Mouse (Mus musculus) brain, embryonic 18.5 days (tissue): ENCODE measurements around the gene Rps6ka5.

ENCODE experiments used
- DNase-seq: peaks from one replicate; pipeline ENCODE4 v3.0.0-alpha.2; 2012; ENCODE audit warnings: low read depth, low spot score

Rps6ka5 gene

DNA sequence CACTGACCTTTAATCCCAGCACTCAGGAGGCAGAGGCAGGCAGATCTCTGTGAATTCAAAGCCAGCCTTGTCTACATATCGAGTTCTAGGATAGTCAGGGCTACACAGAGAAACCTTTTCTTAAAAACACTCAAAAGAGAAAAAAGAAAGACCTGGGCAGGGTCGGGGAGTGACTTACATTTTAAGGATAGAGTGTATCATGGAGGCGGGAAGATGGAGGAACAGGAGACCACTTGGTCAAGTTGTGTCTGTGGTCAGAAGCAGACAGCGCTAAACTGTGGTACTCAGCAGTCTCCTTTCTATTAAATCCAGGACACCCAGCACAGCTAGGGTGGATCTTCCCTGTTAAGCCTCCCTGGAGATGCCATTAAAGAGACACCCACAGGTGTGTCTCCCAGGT lies at the start of gene Rps6ka5:
Rps6ka5 (minus strand) TSS at position 333 of the 400 bp plus-strand sequence.
- no peak for DNase-seq

DNA sequence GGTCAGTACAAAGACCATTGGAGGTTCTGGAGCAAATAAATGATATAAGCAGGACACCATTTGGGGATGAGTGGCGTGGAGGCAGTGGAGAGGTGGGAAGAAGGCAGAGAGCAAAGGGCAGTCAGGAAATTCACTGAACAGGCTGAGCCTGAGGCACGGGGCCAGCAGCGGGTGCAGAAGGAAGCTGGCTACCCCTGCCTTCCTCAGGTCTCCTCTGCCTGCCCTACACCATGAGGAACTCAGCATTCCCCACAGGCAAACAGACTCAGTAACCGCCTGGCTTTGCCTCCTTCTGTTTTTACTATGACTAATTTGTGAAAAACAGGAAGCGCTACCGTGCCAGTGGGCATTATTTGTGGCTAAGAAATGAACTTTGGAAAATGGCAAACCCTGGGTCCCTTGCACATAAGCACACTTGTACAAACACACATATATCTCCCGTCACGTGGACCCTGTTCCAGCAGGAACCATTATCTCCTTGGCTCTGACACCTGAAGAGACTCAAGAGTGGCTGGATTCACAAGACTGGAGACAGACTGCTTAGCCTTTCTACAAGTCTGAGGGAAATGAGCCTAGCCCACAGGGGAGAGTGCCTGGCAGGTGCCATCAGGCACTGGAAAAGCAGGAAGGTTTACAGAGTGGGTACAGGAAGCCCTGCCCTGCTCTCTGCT lies 49.3 kb upstream of the Rps6ka5 start:
- no peak for DNase-seq

DNA sequence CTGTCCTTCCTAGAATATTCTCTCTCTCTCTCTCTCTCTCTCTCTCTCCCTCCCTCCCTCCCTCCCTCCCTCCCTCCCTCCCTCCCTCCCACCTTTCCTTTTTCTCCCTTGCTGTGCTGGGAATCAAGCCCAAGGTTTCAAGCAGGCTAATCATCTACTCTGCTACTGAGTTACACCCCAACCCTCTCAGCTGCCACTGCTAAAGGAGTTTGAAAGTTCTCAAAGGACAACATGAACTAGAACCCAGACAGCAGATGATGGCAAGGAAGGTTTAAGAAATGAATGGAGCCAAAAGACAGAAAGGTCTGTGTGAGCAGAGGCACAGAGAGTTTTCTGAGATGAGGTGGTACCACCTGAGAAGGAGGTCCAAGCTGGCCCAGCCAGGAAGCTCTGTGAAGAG lies 48.5 kb upstream of the Rps6ka5 start:
- no peak for DNase-seq

DNA sequence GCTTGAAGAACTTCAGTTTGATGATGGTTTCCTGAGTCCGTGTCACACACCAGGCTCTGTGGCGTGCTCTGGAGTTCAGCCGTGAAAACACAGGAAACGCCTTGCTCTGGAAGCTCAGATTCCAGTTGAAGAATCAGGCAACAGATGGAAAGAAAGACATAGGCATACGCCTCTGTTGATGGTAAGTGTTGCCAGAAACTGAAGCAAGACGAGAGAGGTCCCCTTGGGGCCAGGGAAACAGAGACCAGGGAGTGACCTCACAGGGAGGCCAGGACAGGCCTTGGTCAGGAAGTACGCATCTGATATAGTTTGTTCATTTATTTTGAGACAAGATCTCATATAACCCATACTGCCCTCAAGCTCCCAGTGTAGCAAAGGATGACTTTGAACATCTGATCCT lies 48.0 kb upstream of the Rps6ka5 start:
- no peak for DNase-seq

DNA sequence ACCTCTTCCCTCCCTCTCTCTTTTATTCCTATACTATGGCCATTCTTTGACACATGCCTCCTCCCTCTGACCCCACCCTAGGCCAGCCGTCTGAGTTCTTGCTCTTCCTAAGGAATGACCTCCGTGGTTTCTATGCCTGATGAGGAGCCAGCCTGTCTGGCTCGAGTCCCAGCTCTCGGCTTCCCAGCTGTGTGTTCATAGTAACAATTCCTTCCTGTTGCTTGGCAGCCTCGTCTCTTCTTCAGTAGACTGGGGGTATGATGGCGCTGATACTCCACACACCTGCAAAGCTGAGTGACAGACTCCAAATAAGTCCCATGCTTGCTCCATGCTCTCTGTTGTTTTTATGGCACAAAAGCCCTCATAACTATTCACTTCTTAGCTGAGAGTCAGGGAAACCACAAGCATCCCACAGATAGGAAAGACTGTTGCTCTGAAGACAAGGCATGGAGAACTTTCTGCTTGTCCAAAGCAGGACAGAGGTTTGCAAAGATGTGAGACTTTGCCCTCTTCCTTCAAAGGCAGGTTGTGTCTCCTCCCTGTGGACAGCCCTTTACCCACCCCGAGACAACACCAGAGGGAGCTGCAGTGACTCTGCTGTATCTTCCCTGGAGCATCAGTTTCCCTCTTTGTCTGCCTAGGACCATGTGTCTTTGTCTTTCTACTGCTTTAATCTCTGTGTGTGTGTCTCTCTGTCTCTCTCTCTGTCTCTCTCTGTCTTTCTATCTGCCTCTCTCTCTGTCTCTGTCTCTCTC lies 45.6 kb upstream of the Rps6ka5 start:
- DNase-seq, result no peak

DNA sequence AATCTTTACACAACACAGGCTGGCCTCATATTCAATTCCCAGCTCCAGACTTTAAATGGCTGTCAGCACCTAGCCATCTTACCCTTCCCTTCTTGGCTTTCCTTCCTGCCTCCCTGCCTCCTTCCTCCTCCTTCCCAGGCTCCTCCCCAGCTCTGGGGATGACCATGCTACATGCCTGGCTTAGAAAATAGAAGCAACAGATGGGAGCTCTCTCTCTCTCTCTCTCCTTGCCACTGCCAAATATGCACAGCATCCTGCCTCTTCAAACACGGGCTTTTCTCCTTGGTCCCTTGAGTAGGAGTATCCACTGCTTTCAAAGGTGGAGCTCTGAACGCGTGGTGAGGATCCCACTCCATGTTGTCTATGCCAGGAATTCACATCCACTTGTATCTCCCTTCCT lies 44.0 kb upstream of the Rps6ka5 start:
- no peak for DNase-seq

DNA sequence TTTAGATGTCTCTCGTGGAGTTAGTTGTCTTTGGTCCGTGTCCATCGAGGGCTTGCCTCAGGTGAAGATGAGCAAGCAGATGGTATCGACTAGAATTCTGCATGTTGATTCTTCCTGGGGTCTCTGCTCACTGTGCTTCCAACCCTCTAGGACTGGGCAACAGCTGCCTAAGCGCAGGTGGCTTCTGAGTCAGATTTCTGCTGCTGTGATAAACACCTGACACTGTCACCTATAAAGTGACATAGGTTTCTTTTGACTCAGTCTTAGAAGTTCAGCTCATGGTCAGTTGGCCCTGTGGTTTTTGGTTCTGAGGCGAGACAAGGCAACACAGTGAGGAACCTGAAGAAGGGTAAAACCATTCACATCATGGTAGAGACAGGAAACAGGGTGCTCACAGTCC lies 43.1 kb upstream of the Rps6ka5 start:
- DNase-seq, result no peak

DNA sequence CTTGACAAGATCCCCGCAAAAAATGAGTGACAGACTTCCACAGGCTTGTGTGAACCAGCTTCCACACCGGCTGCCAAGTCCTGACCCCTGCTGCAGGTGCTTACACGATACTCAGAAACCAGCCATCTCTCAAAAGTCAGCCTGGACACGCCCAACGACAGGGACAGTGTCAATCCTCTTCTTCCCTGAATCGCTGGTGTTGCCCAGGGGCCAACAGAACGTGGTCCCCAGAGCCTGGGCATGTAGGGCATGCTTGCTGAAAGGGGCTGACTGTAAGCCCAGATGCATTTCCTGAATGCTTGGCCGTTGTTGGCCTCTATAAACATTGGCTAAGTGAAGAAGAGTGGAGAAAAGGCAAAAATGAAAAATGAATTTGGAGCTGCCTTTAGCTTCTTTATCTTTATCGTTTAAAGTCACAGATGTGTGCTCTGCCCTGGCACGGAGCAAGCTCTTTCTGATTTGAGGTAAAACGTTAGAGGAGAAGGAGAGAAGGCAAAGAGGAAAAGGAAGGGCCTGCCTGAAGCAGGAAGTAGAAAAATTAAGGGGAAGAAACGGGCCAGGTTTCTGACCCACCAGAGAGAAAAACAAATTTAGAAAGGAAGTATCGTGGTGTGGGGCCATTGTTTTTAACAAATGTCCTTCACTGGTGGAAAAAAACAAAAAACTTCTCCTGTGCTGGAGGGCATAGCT lies 37.7 kb upstream of the Rps6ka5 start:
- no peak for DNase-seq

DNA sequence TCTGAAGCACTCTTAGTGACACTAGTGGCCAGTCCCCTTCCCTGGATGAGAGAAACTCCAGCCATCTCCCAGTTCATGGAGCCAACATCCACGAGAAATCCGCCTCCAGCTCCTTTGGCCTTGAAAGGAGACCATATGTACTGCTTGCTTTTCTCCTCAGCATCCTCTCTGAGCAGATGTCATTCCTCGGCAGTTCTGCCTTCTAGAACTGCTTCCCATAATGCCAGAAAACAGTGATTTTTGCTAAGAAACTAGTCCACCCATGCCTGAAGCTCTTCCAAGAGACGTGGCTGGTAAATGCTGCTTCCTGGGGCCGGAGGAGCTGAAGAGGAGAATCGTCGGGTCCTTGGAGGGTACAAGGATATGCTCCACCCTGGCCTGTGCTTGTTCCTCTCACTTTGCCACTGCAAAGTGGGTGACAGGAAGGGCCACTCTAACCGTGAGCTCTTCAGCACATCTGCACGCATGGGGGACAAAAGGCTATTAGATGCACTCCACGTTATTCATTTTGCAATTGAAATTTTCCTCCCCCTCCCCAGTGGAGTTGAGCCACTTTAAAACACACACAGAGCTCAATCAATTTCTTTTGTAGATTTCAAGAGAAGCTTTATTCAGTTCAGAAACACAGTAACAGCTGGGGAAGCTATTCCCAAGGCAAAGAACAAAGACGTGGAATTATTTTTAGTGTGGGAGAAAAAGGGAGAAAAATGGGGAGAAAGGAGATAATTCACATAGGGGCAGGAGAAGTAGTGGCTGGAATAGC lies 36.1 kb upstream of the Rps6ka5 start:
- DNase-seq, result peak; percentile 40

DNA sequence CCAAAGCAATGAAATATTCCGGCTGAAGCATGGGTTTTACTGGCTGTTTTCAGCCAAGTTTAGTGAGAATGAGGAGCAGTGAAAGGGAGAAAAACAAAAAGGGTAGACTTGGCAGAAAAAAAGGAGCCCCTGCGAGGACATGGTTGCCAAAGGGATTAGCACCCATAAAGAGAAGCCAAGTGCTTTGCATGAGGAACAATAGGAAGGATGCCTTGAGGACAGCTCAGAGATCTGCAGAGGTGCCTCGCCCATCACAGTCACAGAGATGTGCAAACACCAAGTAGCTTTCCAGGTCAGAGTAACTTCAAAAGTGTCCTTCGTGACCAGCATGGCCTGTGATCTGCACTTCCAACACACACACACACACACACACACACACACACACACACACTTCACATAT lies 30.6 kb upstream of the Rps6ka5 start:
- DNase-seq, result peak; percentile 32

DNA sequence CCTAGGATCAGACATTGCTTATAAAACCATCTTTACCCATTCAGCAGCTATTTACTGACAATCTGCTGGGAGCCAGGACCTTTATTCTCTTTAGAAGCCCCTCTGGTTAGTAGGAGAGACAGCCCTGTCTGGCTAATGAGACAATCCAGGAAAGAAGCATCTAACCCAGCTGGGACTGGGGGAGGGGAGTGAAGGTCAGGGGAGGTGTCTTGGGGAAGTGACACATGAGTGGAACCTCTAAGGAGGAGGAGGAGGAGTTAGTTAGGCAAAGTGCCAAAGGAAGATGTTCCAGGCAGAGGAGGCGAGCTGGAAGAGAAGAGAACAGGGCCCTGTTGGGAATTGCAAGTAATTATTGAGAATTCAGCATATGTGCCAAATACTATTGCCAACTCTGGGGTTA lies 26.9 kb upstream of the Rps6ka5 start:
- DNase-seq, result no peak

DNA sequence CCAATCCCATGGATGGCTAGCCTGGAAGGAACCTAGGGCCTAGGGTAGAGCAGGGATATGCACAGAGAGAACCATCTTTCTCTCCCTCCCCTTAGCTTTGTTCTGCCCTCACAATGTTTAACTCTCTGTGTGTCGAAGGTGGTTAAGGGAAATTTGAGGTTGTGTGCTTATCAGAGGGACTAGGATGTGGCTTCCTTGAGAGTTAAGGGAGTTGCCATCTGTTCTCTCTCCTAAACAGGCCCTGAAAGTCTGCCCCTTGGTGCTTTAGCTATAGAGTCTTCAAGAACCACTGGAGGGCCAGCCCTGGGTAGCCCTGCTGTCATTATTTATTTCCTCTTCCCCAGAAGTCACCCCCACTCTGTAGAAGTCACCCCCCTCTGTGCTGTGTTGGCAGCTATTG lies 26.2 kb upstream of the Rps6ka5 start:
- no peak for DNase-seq

DNA sequence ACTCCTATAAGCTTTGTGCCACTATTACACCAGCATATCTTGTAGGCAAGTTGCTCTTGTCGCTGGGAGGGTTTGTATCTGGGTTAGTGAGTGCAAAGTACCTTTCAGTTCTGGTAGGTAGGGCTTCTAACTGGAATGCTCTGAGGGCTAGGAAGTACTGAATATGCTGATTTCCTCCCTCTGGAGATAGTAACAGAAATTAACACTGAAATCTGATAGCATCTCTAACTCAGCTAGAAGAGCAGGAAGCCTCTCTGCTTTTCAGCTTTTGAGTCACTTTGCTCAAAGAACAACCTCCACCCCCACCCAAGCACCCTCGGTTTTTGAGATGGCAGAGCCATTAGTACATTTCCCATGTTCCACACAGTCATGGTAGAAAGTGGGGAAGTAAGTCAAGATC lies 15.7 kb upstream of the Rps6ka5 start:
- no peak for DNase-seq

DNA sequence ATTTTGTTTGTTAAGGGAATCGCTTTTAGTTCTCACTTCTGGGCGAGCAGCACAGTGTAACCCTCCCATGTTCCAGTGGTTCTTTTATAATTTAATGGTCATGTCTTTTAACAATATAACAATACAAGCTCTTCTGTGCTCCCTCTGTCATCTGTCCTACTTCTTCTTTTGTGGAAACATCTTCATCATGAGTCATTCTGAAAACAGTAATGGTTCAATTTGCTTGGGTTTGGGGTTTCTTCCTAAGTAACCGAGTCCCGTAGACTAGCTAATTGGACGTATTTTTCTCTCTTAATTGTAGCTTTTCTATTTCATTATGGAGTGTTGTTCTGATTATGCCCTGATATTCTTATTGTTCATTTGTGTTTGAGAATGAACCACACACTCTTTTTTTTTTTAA lies 13.5 kb upstream of the Rps6ka5 start:
- DNase-seq, result no peak

DNA sequence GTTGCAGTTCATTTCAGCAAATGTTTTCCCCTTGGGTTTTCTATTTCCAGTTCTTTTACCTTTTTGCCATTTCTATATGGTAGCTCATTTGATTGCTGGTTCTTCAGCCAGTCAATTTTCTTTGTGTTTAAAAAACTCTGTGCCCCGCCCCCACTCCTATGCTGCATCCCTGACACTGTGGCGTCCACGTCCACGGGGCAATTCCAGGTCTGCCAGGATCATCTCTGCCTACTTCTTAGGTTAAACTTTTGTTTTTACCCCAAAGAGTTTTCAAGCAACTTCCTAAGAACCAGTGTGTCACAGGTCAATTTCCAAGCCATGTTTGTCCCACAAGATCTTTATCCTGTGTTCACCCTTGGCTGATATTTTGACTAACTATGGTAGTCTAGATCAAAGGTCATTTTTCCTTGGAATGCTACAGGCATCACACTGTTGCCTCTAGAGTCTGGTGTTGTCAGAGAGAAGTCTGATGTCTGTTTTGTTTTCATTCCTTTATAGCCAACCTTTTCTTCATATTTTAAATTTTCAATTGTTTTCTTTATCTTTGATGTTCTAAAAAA lies 12.3 kb upstream of the Rps6ka5 start:
- no peak for DNase-seq

DNA sequence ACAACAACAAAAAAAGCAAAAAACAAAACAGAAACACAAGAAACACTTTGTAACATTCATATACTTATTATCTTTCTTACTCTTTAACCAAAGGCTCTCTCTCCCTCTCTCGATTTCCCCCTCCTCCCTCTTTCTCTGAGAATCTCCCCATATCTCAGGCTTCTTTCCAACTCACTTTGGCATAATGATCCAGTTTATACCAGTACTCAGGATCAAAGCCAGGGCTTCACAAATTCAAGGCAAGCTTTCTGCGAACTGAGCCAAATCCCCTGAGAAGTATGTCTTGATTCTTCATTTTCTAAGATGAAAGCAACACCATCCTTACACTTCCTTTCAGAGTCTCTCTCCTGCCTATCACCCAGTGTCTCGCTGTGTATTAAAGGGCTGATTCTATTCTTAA lies 11.7 kb upstream of the Rps6ka5 start:
- no peak for DNase-seq

DNA sequence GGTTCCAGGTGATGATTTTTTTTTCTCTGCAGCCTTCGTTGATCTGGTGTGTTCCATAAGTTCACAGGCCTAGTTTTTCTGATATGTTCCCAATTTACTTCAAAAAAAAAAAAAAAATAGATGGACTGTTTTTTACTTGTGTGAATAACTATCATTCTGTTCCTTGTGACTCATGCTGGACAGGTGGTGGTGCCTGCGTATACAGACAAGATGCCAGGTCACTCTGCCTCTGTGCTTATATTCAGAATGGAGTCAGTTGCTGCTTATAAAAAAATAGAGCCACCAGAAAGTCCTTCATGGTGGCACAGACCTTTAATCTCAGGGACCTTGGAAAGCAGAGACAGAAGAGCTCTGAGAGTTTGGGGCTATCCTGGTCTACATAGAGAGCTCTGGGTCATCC lies 8.8 kb upstream of the Rps6ka5 start:
- no peak for DNase-seq

DNA sequence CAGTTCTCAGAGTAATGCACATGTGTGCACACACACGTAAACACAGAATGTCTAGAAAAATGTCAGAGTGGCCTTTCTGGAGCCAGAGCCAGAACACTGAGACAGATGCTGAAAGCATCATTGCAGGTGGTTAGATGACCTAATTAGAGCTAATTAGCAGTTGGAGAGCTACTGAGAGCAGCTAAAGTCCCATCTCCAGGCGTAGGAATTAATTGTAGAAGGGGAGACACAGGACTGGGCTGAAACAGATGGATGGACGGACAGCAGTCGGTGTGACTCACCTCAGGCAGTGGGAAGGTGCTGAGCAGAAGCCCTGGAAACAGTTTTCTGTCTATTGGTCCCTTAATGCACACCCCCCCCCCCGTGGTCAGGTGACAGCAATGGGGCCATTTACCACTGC lies 8.4 kb upstream of the Rps6ka5 start:
- no peak for DNase-seq

DNA sequence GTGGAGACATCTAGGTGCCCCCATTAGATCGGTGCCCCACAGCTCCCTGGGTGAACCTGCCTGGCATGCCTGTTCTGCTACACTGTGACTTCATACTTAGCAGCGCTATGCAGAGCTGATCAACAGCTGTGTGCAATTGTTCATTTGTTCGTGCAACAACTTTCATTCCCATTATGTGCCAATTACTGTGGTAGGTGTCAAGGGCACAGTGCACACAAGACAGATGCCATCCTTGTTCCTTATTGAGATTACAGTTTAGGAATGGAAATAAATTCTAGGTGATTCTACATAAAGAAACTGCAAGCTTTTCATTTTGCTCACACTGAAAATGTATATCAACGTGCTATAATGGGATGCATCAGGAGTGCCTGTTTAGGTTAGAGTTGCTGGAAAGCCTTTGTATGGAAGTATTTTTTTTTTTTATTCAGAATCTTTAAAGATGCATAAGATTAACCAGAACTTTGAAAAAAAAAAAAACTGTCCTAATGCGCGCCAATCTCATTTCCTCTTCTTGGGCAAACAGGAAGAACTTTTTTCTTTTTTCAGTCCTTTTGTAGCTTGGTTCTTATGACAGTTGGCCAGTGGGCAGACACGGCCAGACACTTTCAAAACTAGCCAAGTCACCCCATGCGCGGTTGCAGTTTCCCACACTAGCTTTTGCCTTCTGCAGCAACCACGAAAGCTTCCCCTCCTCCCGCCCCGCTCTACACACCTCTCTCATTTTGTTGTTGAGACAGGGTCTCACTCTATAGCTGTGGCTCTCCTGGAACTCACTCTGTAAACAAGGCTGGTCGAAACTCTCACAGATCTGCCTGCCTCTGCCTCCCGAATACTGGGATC lies 2.1 kb upstream of the Rps6ka5 start:
- no peak for DNase-seq

DNA sequence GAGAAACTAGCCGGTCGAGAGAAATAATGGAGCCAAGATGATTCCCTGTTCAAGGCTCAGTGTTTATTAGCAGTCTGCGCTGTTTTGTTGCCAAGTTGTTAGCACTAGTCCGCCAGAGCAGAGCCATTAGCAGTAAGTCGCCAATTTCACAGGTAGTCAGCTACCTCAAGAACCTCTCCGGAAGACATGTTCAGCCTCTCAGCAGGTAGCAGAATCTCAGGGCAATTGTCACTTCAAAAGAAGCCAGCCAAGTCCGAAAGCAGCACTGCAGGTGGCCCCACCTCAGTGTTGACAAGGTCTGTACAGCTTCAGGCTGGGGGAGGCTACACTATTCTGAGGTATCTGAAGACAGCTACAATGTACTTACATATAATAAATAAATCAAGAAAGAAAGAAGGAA lies 1.1 kb upstream of the Rps6ka5 start:
- no peak for DNase-seq

DNA sequence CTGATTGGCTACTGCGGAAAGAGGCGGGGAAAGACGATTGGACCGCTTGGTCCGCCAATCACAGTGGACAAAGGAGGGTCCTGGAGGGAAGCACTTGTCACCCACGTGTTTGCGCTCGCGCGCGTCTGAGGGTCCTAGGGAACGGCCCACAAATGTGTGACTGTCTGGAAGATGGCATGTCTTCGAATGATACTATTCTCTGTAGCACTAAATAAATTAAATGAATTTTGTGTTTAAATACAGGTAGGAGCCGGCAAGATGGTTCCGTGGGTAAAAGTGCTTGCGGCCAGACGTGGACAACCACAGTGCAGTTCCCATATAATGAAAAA lies 1.4 kb downstream of the Rps6ka5 start:
- DNase-seq, result no peak
